Mouse (Mus musculus) heart, embryonic 12.5 days (tissue): Measurements from ENCODE around the gene Ppp1r9a. TPM values are rescaled to one million over a fixed set of nuclear protein-coding genes. Genes with fewer than 3 reads are reported as not detected.
A peak's percentile ranks its signal among the peaks of the same experiment; 100 is the strongest.

ENCODE experiments used
- ATAC-seq: fragments of 200-750 bp; cut with Nextera tagmentation; 2 replicates; pipeline ENCODE4 v1.8.0; 2017; ENCODE audit warnings: moderate TSS enrichment, moderate library complexity; ENCODE audit not compliant: insufficient number of reproducible peaks, low FRiP score
- H3K27ac ChIP-seq: fragments of 300-500 bp; sonication (generic); 2 replicates; pipeline ENCODE4 v1.5.1; 2016; ENCODE audit warnings: mild to moderate bottlenecking, moderate library complexity; ENCODE audit not compliant: poor library complexity, severe bottlenecking
- H3K27me3 ChIP-seq: fragments of 300-500 bp; sonication (generic); replicated peaks from 2 replicates; pipeline ENCODE4 v1.6.1; 2016; ENCODE audit warnings: mild to moderate bottlenecking, moderate library complexity
- H3K36me3 ChIP-seq: fragments of 300-500 bp; sonication (generic); 2 replicates; pipeline ENCODE4 v1.6.1; 2016; ENCODE audit warnings: mild to moderate bottlenecking, moderate library complexity
- H3K4me1 ChIP-seq: fragments of 300-500 bp; sonication (generic); replicated peaks from 2 replicates; pipeline ENCODE4 v1.6.1; 2016; ENCODE audit warnings: mild to moderate bottlenecking
- H3K4me2 ChIP-seq: fragments of 300-500 bp; sonication (generic); 2 replicates; pipeline ENCODE4 v1.6.1; 2016; ENCODE audit warnings: mild to moderate bottlenecking, moderate library complexity
- H3K4me3 ChIP-seq: fragments of 300-500 bp; sonication (generic); 2 replicates; pipeline ENCODE4 v1.5.1; 2016; ENCODE audit warnings: mild to moderate bottlenecking
- H3K9ac ChIP-seq: fragments of 300-500 bp; sonication (generic); 2 replicates; pipeline ENCODE4 v1.6.1; 2016; ENCODE audit warnings: mild to moderate bottlenecking, moderate library complexity
- H3K9me3 ChIP-seq: fragments of 300-500 bp; sonication (generic); replicated peaks from 2 replicates; pipeline ENCODE4 v1.6.1; 2016; ENCODE audit warnings: mild to moderate bottlenecking, moderate library complexity
- WGBS: fragments of 180-500 bp; shearing (Covaris S2); methylation state at CpG from one replicate; pipeline ENCODE4 v1.1.7; 2016; 5-methylcytosine and 5-hydroxymethylcytosine counted together
- polyA plus RNA-seq: library from polyadenylated mRNA; unstranded; fragments of >200 nt; fragmentation: Nextera tagmentation; extraction: Ambion mirVana; gene quantifications from 2 replicates; pipeline ENCODE4 v1.2.1, GENCODE M21; 2016

Ppp1r9a gene
- polyA plus RNA-seq, 1 experiment from 2014 or later, result 17.4 TPM

GRCm38 (mm10) chr6:5103769-5104168 is 201.1 kb downstream of the Ppp1r9a start:
- no peak overlapping the region for H3K27ac ChIP-seq
- H3K27me3 ChIP-seq, result no peaks in the 10 kb centered on the region
- no peak overlapping the region for H3K9ac ChIP-seq
- 6% methylated on average over 6 of the region's 6 CpGs for WGBS
- peaks cover 25% of the 10 kb centered on the region for H3K4me1 ChIP-seq
- H3K4me3 ChIP-seq, result no peak overlapping the region
- no peak overlapping the region for H3K4me2 ChIP-seq
- H3K9me3 ChIP-seq, result no peaks in the 10 kb centered on the region
- no peaks in the 10 kb centered on the region for H3K36me3 ChIP-seq
- peak; percentile 57 for ATAC-seq

GRCm38 (mm10) chr6:5104238-5104637 is 201.5 kb downstream of the Ppp1r9a start:
- Histone ChIP-seq H3K9me3 (no peaks in the 10 kb centered on the region), H3K4me1 (peaks cover 29% of the 10 kb centered on the region), H3K27me3 (no peaks in the 10 kb centered on the region), H3K27ac (no peak overlapping the region), H3K4me3 (no peak overlapping the region), H3K4me2 (no peak overlapping the region), H3K36me3 (no peaks in the 10 kb centered on the region), H3K9ac (no peak overlapping the region)
- ATAC-seq, result no peak
- WGBS, result 87% methylated on average over 7 of the region's 7 CpGs

GRCm38 (mm10) chr6:5108494-5108893 is 205.8 kb downstream of the Ppp1r9a start:
- 59% methylated on average over 3 of the region's 3 CpGs for WGBS
- Histone ChIP-seq H3K27me3 (no peaks in the 10 kb centered on the region), H3K36me3 (no peaks in the 10 kb centered on the region), H3K4me3 (no peak overlapping the region), H3K27ac (no peak overlapping the region), H3K9me3 (no peaks in the 10 kb centered on the region), H3K4me1 (peaks cover 29% of the 10 kb centered on the region), H3K4me2 (no peak overlapping the region), H3K9ac (no peak overlapping the region)
- no peak for ATAC-seq

GRCm38 (mm10) chr6:5109925-5110714 is 207.4 kb downstream of the Ppp1r9a start:
- WGBS, result 8% methylated on average over 18 of the region's 18 CpGs
- H3K27ac ChIP-seq, result no peak overlapping the region; the same call in 1 of the 2 replicates
- ATAC-seq, result peak; percentile 92

GRCm38 (mm10) chr6:5110715-5111048 is 208.0 kb downstream of the Ppp1r9a start:
- Histone ChIP-seq H3K27ac (no peak overlapping the region), H3K4me1 (peaks cover 21% of the 10 kb centered on the region), H3K9ac (no peak overlapping the region), H3K36me3 (peaks cover 11% of the 10 kb centered on the region), H3K4me3 (no peak overlapping the region), H3K4me2 (peak overlapping the region; percentile 67; the same call in 1 of the 2 replicates), H3K27me3 (no peaks in the 10 kb centered on the region), H3K9me3 (no peaks in the 10 kb centered on the region)
- 22% methylated on average over 3 of the region's 3 CpGs for WGBS
- ATAC-seq, result no peak

More at GRCm38 (mm10) chr6:5109925-5110714, 207.4 kb downstream of the Ppp1r9a start:
- H3K4me1 ChIP-seq, result peaks cover 21% of the 10 kb centered on the region
- peak overlapping the region; percentile 50 for H3K4me3 ChIP-seq
- H3K27me3 ChIP-seq, result no peaks in the 10 kb centered on the region
- peaks cover 6% of the 10 kb centered on the region for H3K36me3 ChIP-seq
- H3K9me3 ChIP-seq, result no peaks in the 10 kb centered on the region
- H3K4me2 ChIP-seq, result peak overlapping the region; percentile 67
- H3K9ac ChIP-seq, result peak overlapping the region; percentile 71

- ATAC-seq, result no peak
- Histone ChIP-seq H3K9ac (no peak overlapping the region), H3K4me2 (no peak overlapping the region), H3K4me3 (no peak overlapping the region), H3K27me3 (no peaks in the 10 kb centered on the region), H3K27ac (no peak overlapping the region), H3K4me1 (peaks cover 13% of the 10 kb centered on the region), H3K9me3 (no peaks in the 10 kb centered on the region), H3K36me3 (peaks cover 21% of the 10 kb centered on the region)
- 38% methylated on average over 8 of the region's 8 CpGs for WGBS
Observed at GRCm38 (mm10) chr6:5113103-5113502, 210.4 kb downstream of the Ppp1r9a start.

- H3K4me2 ChIP-seq, result no peak overlapping the region
- H3K4me1 ChIP-seq, result peaks cover 8% of the 10 kb centered on the region
- no peak for ATAC-seq
- WGBS, result 54% methylated on average over 5 of the region's 5 CpGs
- H3K9me3 ChIP-seq, result no peaks in the 10 kb centered on the region
- H3K36me3 ChIP-seq, result peaks cover 21% of the 10 kb centered on the region
- H3K9ac ChIP-seq, result no peak overlapping the region
- H3K4me3 ChIP-seq, result no peak overlapping the region
- no peaks in the 10 kb centered on the region for H3K27me3 ChIP-seq
- no peak overlapping the region for H3K27ac ChIP-seq
Observed at GRCm38 (mm10) chr6:5113734-5114133, 211.0 kb downstream of the Ppp1r9a start.

- no peak overlapping the region for H3K27ac ChIP-seq
- H3K9me3 ChIP-seq, result no peaks in the 10 kb centered on the region
- H3K9ac ChIP-seq, result no peak overlapping the region
- H3K4me1 ChIP-seq, result peaks cover 4% of the 10 kb centered on the region; the same call in 1 of the 2 replicates
- no peak for ATAC-seq
- no peak overlapping the region for H3K4me2 ChIP-seq
- H3K36me3 ChIP-seq, result peaks cover 21% of the 10 kb centered on the region
- 89% methylated on average over 7 of the region's 7 CpGs for WGBS
- H3K27me3 ChIP-seq, result no peaks in the 10 kb centered on the region
- H3K4me3 ChIP-seq, result no peak overlapping the region
Observed at GRCm38 (mm10) chr6:5114857-5115256, 212.1 kb downstream of the Ppp1r9a start.

GRCm38 (mm10) chr6:5119181-5119910 is 216.6 kb downstream of the Ppp1r9a start:
- no peaks in the 10 kb centered on the region for H3K4me1 ChIP-seq
- no peak overlapping the region for H3K27ac ChIP-seq
- H3K9ac ChIP-seq, result no peak overlapping the region
- peaks cover 17% of the 10 kb centered on the region for H3K36me3 ChIP-seq
- WGBS, result 85% methylated on average over 15 of the region's 15 CpGs
- ATAC-seq, result no peak
- H3K9me3 ChIP-seq, result no peaks in the 10 kb centered on the region
- H3K4me2 ChIP-seq, result no peak overlapping the region
- H3K4me3 ChIP-seq, result no peak overlapping the region
- no peaks in the 10 kb centered on the region for H3K27me3 ChIP-seq

GRCm38 (mm10) chr6:5120229-5120628 is 217.5 kb downstream of the Ppp1r9a start:
- Histone ChIP-seq H3K4me1 (no peaks in the 10 kb centered on the region), H3K36me3 (peaks cover 14% of the 10 kb centered on the region), H3K4me3 (no peak overlapping the region), H3K9me3 (no peaks in the 10 kb centered on the region), H3K9ac (no peak overlapping the region), H3K27ac (no peak overlapping the region), H3K27me3 (no peaks in the 10 kb centered on the region), H3K4me2 (no peak overlapping the region)
- 49% methylated on average over 3 of the region's 3 CpGs for WGBS
- no peak for ATAC-seq

- WGBS, result 84% methylated on average over 14 of the region's 14 CpGs
- Histone ChIP-seq H3K36me3 (peaks cover 7% of the 10 kb centered on the region; the same call in 1 of the 2 replicates), H3K27me3 (no peaks in the 10 kb centered on the region), H3K9ac (no peak overlapping the region), H3K4me1 (no peaks in the 10 kb centered on the region), H3K4me3 (no peak overlapping the region), H3K9me3 (no peaks in the 10 kb centered on the region), H3K4me2 (no peak overlapping the region), H3K27ac (no peak overlapping the region)
- ATAC-seq, result no peak
Observed at GRCm38 (mm10) chr6:5129364-5130093, 226.8 kb downstream of the Ppp1r9a start.
